Mouse (Mus musculus) macrophage (primary cell): ENCODE results near the gene Prss57. TPM values are rescaled to one million over a fixed set of nuclear protein-coding genes. Genes with fewer than 3 reads are reported as not detected.

Experiments used
- H3K27ac ChIP-seq: fragments of 350-480 bp; formaldehyde crosslinking; 2 replicates; pipeline ENCODE4 v1.9.0; 2021
- H3K36me3 ChIP-seq: fragments of 350-480 bp; formaldehyde crosslinking; 2 replicates; pipeline ENCODE4 v1.9.0; 2021; ENCODE audit errors: inconsistent target
- H3K4me3 ChIP-seq: fragments of 350-480 bp; formaldehyde crosslinking; 2 replicates; pipeline ENCODE4 v1.9.0; 2021; ENCODE audit errors: inconsistent target
- H3K79me2 ChIP-seq: fragments of 350-480 bp; formaldehyde crosslinking; 2 replicates; pipeline ENCODE4 v1.9.0; 2021; ENCODE audit errors: inconsistent target
- WGBS: methylation state at CpG from one replicate; pipeline ENCODE4 v1.1.7; 2026; ENCODE audit warnings: inconsistent platforms; ENCODE audit not compliant: missing documents; 5-methylcytosine and 5-hydroxymethylcytosine counted together
- polyA plus RNA-seq: library from polyadenylated mRNA; stranded (reverse); fragments of 250-400 nt; gene quantifications from 3 replicates; pipeline ENCODE4 v1.2.4, GENCODE M21; 2018; ENCODE audit warnings: inconsistent platforms

Gene Prss57
- polyA plus RNA-seq, 1 experiment from 2014 or later = not detected

DNA sequence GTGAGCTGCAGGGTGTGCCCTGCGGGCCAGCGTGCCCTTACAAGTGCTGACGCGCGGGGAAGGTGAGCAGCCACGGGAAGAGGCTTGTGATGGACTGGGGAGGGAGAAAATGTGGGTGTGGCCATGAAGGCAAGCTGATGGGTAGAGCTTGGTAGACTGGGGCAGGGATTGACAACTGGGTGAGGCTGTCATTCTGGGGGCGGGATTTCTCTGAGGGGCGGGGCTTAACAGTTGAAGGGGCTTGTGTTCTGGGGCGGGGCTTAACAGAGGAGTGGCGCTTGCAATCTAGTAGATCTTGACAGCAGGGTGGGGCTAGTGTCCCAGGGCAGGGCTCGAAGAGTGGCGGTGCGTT, 10.1 kb downstream of the Prss57 start:
- 2% methylated on average over 13 of the region's 13 CpGs for WGBS
- Histone ChIP-seq H3K79me2 (no peaks in the 10 kb centered on the region), H3K36me3 (no peaks in the 10 kb centered on the region), H3K27ac (no peak overlapping the region), H3K4me3 (peak overlapping the region; percentile 22)

DNA sequence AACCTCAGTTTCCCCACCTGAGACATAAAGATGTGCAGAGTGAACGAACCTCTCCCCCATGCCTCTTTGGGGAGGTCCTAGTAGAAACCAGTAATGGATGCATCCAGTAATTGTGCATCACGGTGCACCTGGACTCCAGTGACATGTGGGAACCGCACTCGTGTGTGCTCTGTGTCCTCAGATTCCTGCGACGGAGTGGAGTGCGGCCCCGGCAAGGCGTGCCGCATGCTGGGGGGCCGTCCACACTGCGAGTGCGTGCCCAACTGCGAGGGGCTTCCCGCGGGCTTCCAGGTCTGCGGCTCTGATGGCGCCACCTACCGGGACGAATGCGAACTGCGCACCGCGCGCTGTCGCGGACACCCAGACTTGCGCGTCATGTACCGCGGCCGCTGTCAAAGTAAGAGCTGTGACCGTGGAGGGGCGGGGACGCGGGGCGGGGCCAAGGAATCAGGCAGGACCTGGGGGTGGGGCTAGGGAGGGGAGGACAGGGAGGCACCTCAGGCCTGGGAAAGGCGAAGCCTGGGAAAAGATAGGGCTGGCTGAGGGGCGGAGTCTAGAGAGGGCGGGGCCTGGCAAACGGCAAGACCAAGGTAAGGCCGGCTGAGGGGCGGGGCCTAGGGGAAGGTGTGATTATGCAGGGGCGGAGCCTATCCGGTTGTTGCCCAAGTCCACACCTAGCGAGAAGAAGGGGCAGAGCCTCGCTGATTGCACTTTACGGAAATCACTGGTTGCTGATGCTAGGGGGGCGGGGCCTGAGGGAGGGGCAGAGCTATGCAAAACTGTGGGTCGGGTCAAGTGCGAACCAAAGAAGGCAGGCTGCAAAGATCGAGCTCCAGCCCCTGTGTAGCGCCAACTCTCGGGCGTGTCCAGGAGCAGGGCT, 10.7 kb downstream of the Prss57 start:
- H3K36me3 ChIP-seq = no peaks in the 10 kb centered on the region
- 2% methylated on average over 48 of the region's 55 CpGs for WGBS
- no peak overlapping the region for H3K27ac ChIP-seq
- no peaks in the 10 kb centered on the region for H3K79me2 ChIP-seq
- peak overlapping the region; percentile 22 for H3K4me3 ChIP-seq

DNA sequence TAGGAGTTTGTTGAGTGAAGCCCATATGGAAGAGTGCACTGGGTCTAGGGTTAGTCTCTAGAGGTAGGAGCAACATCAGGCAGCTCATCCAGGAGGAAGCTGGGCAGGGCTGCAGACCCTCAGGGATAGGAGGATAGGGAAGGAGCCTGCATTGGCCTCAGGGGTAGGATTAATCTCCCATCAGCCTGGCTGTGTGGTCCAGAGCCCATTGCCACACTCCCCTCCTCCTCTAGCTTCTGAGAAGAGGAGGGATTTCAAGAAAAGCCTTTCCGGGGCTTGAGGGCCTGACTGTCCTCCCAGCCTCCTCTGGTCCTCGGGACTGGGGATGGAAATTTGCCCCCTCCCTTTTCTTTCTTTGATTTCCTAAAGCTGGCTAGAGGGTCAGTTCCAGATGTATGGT, 11.6 kb downstream of the Prss57 start:
- no peaks in the 10 kb centered on the region for H3K79me2 ChIP-seq
- 31% methylated on average over 2 of the region's 2 CpGs for WGBS

DNA sequence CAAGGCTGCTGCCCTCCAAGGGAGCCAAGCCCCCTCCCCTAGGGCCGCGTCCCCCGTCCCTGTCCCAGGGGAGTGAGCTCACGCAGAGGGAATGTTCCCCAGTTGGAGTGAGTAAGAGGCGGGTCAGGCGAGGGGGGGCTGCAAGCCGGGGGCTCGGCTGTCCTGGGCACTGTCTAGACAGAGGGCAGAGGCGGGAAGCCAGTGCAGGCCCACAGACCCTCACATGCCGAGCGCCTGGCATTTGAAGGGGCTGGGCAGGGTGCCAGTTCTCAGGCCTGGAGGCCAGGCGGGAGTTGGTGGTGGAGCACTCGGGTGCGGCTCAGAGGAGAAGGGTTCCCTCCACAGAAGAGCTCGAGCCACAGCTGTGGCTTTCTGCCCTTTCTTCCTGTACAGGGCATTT, 12.8 kb downstream of the Prss57 start:
- Histone ChIP-seq H3K4me3 (no peak overlapping the region), H3K36me3 (no peaks in the 10 kb centered on the region), H3K27ac (no peak overlapping the region), H3K79me2 (no peaks in the 10 kb centered on the region)
- WGBS = 22% methylated on average over 15 of the region's 15 CpGs

More for the DNA sequence above, 11.6 kb downstream of the Prss57 start:
- no peak overlapping the region for H3K27ac ChIP-seq
- H3K36me3 ChIP-seq = no peaks in the 10 kb centered on the region
- H3K4me3 ChIP-seq = no peak overlapping the region

DNA sequence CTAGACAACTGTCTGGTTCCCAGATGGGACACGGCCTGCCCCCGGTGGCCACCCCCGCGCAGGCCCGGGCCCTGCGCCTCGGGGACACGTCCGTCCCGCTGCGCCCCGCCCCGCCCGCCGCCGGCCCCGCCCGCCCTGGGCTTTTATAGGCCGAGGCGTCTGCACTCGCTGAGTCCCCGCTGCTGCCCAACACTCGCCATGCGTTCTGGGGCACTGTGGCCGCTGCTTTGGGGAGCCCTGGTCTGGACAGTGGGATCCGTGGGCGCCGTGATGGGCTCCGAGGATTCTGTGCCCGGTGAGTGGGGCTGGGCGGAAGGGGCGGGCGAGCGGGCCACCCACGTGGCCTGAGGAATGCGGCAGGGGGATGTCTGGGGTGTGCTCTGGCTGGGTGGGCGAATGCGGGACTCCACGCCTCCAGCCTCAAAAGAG, 13.6 kb downstream of the Prss57 start, which contains the start of gene Fstl3:
Fstl3 (plus strand) TSS at position 170 of the 429 bp plus-strand sequence.
- no peak within 1 kb of the TSS for H3K27ac ChIP-seq
- no peak within 1 kb of the TSS for H3K4me3 ChIP-seq
- no peaks in the 10 kb centered on the region for H3K79me2 ChIP-seq
- 7% methylated on average over 26 of the region's 39 CpGs for WGBS
- no peaks in the 10 kb centered on the region for H3K36me3 ChIP-seq

DNA sequence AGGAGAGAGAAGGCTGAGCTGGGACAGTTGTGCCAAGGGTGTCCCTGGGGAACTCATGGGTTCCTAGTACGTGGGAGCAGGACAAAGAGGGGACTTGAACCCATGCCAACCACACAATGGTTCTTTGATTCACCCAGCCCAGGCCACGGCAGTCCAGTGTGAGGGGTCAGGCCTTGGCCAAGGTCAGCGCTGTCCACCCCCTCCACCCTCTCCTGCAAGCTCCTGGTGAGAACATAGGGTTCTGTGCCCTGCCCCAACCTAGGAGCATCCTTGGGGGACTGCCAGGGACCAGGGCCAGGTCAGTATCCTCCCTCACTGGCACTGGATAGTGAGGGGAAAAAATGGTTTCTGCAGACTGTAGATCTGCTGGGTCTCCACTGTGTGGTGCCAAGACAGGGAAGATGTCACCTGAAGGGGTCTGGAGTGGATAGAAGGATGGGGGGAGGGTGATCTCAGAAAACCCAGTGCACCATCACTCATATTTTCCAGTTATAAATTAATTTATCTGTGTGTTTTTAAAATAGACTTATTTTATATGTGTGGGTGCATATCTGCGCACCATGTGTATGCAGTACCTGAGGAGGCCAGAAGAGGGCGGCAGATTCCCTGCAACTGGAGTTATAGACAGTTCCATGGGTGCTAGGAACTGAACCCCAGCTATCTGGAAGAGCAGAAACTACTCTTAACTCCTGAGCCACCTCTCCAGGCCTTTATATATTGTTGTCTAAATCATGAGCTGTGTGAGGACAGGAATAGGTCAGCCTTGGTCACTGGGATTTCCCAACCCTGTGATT, 16.1 kb downstream of the Prss57 start:
- WGBS = 82% methylated on average over 4 of the region's 5 CpGs
- Histone ChIP-seq H3K36me3 (no peaks in the 10 kb centered on the region), H3K27ac (no peak overlapping the region)

DNA sequence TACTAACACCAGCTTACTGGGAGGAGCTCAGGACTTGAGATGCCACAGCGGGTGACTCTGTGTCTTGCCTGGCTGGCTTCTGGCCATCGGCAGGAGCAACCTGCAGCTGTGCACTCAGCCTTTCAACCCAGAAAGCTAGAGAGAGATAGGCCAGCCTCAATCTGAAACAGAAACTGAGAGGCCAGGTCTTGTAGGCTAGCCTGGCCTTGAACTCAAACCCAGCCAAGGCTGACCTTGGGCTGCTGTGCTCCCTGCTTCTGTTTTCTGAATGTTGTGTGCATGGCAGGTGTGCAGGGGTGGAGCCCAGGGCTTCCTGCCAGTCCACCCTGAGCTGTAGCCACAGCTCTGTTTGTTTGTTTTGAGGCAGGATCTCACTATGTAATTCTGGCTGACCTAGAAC, 17.6 kb downstream of the Prss57 start:
- WGBS = 96% methylated on average over 2 of the region's 2 CpGs
- Histone ChIP-seq H3K27ac (no peak overlapping the region), H3K79me2 (no peaks in the 10 kb centered on the region), H3K4me3 (no peak overlapping the region), H3K36me3 (no peaks in the 10 kb centered on the region)

More for the DNA sequence above, 16.1 kb downstream of the Prss57 start:
- no peaks in the 10 kb centered on the region for H3K79me2 ChIP-seq
- no peak overlapping the region for H3K4me3 ChIP-seq

DNA sequence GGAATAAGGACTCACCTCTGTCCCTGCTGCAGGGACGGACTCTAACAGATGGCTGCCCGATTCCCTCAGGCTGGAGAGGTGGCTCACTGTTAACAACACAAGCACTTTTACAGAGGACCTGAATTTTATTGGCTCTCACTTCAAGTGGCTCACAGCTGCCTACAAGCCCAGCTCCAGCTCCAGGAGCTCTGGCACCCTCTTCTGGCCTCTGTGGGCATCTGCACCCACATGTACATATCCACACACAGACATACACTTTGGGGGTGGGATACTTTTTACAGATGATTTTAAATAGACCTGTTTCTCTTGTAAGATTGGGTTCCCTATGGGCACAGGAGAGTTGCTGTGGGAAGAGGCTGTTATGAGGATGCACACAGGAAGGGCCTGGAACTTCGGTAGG, 18.4 kb downstream of the Prss57 start:
- 100% methylated on average over 3 of the region's 3 CpGs for WGBS
- Histone ChIP-seq H3K4me3 (no peak overlapping the region), H3K79me2 (no peaks in the 10 kb centered on the region), H3K36me3 (no peaks in the 10 kb centered on the region), H3K27ac (no peak overlapping the region)

DNA sequence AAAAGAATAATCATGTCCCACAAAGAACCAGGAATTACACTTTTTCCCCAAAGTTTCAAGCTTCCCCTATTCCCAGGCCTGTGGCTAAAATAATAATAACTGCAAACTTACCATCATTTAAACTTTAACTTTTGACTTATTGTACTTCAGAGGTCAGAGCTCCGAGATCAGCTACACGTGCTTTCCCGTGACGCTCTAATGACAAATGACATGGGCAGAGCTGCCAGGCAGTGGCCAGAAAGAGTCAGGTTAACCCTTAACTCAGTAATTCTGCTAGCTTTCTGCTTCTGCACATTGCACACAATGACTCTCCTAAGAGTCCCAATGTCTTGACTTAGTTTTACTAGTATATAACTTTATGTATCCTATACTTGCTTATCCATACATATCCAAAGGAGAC, 21.4 kb downstream of the Prss57 start:
- no peaks in the 10 kb centered on the region for H3K36me3 ChIP-seq
- H3K79me2 ChIP-seq = peaks cover 21% of the 10 kb centered on the region
- no peak overlapping the region for H3K27ac ChIP-seq
- H3K4me3 ChIP-seq = no peak overlapping the region
- WGBS = 98% methylated on average over 4 of the region's 4 CpGs

DNA sequence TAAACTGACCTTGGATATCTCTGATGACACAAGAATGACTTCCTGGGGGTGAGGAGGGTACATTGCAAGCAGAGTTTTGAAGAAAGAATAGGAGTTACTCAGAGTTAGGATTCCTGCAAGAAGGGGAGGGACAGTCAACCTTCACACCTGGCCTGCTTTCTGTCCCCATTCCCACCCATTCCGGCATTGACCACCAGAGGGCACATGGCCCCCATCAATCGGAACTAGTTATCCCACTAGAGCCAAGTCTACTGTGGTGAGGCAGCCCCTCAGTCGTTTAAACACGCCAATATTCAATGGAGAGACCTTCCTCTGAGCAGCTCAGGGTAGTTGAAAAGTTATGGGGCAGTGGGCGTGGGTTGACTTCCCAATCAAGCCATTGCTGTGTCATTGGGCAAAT, 22.4 kb downstream of the Prss57 start:
- Histone ChIP-seq H3K79me2 (peaks cover 30% of the 10 kb centered on the region), H3K27ac (no peak overlapping the region), H3K36me3 (no peaks in the 10 kb centered on the region), H3K4me3 (no peak overlapping the region)
- 15% methylated on average over 5 of the region's 5 CpGs for WGBS

DNA sequence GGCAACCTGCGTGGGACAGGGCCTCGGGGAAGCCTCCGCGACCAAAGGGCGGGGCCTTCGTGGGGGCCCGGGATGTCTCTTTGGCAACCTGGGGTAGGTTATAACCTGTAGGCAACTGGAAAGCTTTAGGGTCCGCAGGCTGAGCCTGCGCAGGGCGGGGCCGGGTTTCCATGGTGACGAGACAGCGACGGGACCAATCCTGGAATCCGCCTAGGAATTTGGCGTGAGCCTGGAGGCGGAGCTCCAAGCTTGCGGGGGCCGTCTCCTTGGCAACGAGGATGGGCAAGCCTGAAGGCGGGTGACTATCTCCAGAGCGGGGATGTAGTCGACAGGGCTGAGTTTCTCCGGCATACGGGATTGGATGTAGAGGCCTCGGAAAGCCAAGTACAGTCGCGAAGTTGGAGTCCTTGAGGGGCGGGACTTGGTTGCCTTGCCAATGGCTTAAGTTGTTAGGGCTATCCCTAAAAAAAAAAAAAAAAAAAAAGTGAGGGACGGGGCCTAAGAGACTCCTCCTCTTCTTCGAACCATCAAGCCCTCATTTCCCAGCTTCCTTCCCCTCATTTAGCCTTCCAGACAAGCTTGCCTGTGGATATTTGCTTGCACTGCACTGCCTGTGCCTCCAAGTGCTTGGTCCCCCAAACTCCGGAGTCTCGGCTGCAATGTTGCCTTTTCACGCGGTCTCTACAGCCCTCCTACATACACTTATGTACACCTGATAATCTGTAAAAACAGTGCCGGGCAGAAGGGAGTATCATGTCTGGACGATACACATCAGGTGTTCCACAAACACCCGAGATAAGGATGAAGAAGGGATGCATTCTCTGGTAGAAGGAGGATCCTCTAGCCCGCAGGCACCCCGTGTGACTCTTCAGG, 23.2 kb downstream of the Prss57 start:
- H3K27ac ChIP-seq = peak overlapping the region; percentile 54

DNA sequence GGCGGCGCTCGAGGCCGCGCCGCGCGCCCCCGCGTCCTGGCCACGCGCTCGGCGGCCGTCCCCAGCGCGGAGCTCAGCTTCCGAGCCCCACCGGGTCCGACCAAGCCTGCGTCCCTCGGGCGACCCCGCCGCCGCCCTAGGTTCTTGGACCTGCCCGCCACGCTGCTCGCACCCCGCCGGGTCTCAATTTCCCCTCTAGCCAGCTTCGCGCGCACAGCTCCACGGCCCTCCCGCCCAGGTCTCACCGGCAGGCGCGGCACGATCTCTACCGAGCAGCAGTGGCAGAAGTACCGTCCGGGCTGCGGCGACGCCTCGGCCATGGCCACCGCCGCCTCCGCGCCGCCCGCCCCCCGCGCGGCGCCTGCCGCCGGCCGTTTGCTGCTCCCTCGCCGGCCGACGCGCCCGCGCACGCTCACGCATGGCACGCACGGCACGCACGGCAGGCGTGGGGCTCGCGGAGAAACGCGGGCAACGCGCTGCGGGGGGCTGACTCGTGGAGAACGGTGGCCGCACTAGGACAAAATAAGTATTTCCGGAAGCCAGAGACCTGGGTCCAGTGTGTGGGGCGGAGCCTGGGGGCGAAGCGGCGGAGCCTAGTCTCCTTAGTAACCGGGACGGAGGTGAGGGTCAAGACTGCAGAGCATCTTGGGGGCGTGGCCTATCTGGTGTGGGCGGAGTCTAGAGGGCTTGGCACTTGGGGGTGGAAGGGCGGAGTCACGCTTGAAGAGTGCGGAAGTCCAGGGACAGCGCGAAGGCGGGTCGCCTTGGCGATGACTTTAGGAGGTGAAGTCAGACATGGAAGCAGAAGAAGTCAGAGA, 24.0 kb downstream of the Prss57 start, which contains the start of gene Rnf126:
Rnf126 (minus strand) TSS at position 445 of the 818 bp plus-strand sequence.
- under 1% methylated on average over 101 of the region's 101 CpGs for WGBS
- peak within 1 kb of the TSS; percentile 54 for H3K27ac ChIP-seq
- peaks cover 43% of the 10 kb centered on the region for H3K79me2 ChIP-seq

More for the DNA sequence above, 23.2 kb downstream of the Prss57 start:
- peaks cover 38% of the 10 kb centered on the region for H3K79me2 ChIP-seq
- peak overlapping the region; percentile 49 for H3K4me3 ChIP-seq
- WGBS = 14% methylated on average over 39 of the region's 40 CpGs
- no peaks in the 10 kb centered on the region for H3K36me3 ChIP-seq

DNA sequence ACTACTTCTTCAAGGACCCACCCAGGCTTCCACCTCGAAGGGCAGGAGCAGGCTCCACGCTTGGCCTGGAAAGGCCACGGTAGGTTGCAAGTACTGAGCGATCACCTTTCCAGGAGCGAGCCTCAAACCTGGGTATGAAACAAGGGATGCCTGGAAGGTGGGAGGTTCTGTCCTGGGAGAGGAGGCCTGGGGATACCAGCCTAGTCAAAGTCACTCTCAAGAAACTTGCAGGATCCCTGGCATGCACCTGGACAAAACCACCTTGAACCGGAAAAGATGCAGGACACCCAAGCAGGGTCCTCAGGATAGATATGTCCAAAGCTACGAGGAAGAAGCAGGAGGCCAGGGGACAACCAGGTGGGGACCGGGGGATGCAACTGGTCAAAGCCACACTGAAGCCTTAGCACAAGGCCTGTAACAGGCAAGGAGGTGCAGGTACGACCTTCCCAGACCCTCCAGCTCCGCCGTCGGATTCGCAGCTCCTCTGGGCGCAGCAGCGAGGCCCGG, 24.7 kb downstream of the Prss57 start:
- 9% methylated on average over 16 of the region's 16 CpGs for WGBS

More for the DNA sequence above, 24.0 kb downstream of the Prss57 start, which contains the start of gene Rnf126:
- H3K4me3 ChIP-seq = peak within 1 kb of the TSS; percentile 64
- peaks cover 1% of the 10 kb centered on the region; the same call in 1 of the 2 replicates for H3K36me3 ChIP-seq

More for the DNA sequence above, 24.7 kb downstream of the Prss57 start:
- Histone ChIP-seq H3K27ac (no peak overlapping the region), H3K4me3 (peak overlapping the region; percentile 64), H3K79me2 (peaks cover 43% of the 10 kb centered on the region), H3K36me3 (peaks cover 6% of the 10 kb centered on the region; the same call in 1 of the 2 replicates)
